Mouse (Mus musculus) lung, embryonic 16.5 days (tissue): Measurements from ENCODE around the gene Zbtb26. TPM values are rescaled to one million over a fixed set of nuclear protein-coding genes. Genes with fewer than 3 reads are reported as not detected.

ENCODE experiments used
- ATAC-seq: fragments of 200-750 bp; cut with Nextera tagmentation; 2 replicates; pipeline ENCODE4 v1.8.0; 2017; ENCODE audit warnings: low read depth, mild to moderate bottlenecking, moderate library complexity
- H3K27ac ChIP-seq: fragments of 300-500 bp; sonication (generic); 2 replicates; pipeline ENCODE4 v1.5.1; 2014; ENCODE audit warnings: mild to moderate bottlenecking, control low read depth, low read length
- H3K27me3 ChIP-seq: fragments of 300-500 bp; sonication (generic); 2 replicates; pipeline ENCODE4 v1.6.1; 2014; ENCODE audit warnings: low read depth, low read length, mixed read lengths; ENCODE audit not compliant: control insufficient read depth, insufficient read depth
- H3K36me3 ChIP-seq: fragments of 300-500 bp; sonication (generic); 2 replicates; pipeline ENCODE4 v1.6.1; 2014; ENCODE audit warnings: low read length; ENCODE audit not compliant: control insufficient read depth, insufficient read depth
- H3K4me1 ChIP-seq: fragments of 300-500 bp; sonication (generic); replicated peaks from 2 replicates; pipeline ENCODE4 v1.6.1; 2014; ENCODE audit warnings: low read length, mixed read lengths; ENCODE audit not compliant: control insufficient read depth, insufficient read depth
- H3K4me2 ChIP-seq: fragments of 300-500 bp; sonication (generic); 2 replicates; pipeline ENCODE4 v1.6.1; 2014; ENCODE audit warnings: low read depth, low read length, control low read depth
- H3K4me3 ChIP-seq: fragments of 300-500 bp; sonication (generic); 2 replicates; pipeline ENCODE4 v1.5.1; 2014; ENCODE audit warnings: mild to moderate bottlenecking, low read length, control low read depth
- H3K9ac ChIP-seq: fragments of 300-500 bp; sonication (generic); 2 replicates; pipeline ENCODE4 v1.6.1; 2014; ENCODE audit warnings: low read length, control low read depth
- H3K9me3 ChIP-seq: fragments of 300-500 bp; sonication (generic); 2 replicates; pipeline ENCODE4 v1.6.1; 2016; ENCODE audit warnings: low read length; ENCODE audit not compliant: control insufficient read depth
- WGBS: fragments of 180-500 bp; shearing (Covaris S2); extraction: QIAGEN DNeasy Blood & Tissue Kit; methylation state at CpG from one replicate; pipeline ENCODE4 v1.1.7; 2014; 5-methylcytosine and 5-hydroxymethylcytosine counted together
- polyA plus RNA-seq: library from polyadenylated mRNA; unstranded; fragments of >200 nt; fragmentation: Nextera tagmentation; extraction: Ambion mirVana; gene quantifications from 2 replicates; pipeline ENCODE4 v1.2.1, GENCODE M21; 2015

The Zbtb26 gene
- polyA plus RNA-seq: 6.9 and 7.1 TPM in 2 replicates

GRCm38 (mm10) chr2:37442611-37443591 lies at the start of gene Zbtb26, which contains the start of the genes Zbtb6 and Rabgap1:
TSS of gene Zbtb26 (minus strand) at chr2:37443135.
TSS of gene Zbtb6 (minus strand) at chr2:37443171.
TSS of gene Rabgap1 (plus strand) at chr2:37443279.
- WGBS: under 1% methylated on average over 50 of the region's 51 CpGs
- peak within 1 kb of the TSS; percentile 78 for H3K4me3 ChIP-seq
- H3K27ac ChIP-seq: peak within 1 kb of the TSS; percentile 88
- peak within 1 kb of the TSS; percentile 87 for H3K9ac ChIP-seq
- peaks cover 2% of the 10 kb centered on the region for H3K4me1 ChIP-seq
- H3K27me3 ChIP-seq: no peaks in the 10 kb centered on the region
- ATAC-seq: peak; percentile 100
- peak within 1 kb of the TSS; percentile 73 for H3K4me2 ChIP-seq
- H3K9me3 ChIP-seq: no peaks in the 10 kb centered on the region
- no peaks in the 10 kb centered on the region for H3K36me3 ChIP-seq

GRCm38 (mm10) chr2:37488956-37489355 lies 46.0 kb upstream of the Zbtb26 start:
- Histone ChIP-seq H3K9ac (no peak overlapping the region), H3K9me3 (no peaks in the 10 kb centered on the region), H3K36me3 (peaks cover 28% of the 10 kb centered on the region), H3K4me2 (no peak overlapping the region), H3K4me1 (no peaks in the 10 kb centered on the region), H3K27ac (no peak overlapping the region), H3K27me3 (no peaks in the 10 kb centered on the region), H3K4me3 (no peak overlapping the region)
- 82% methylated on average over 2 of the region's 2 CpGs for WGBS
- no peak for ATAC-seq

- Histone ChIP-seq H3K4me3 (no peak overlapping the region), H3K4me2 (no peak overlapping the region), H3K27me3 (no peaks in the 10 kb centered on the region), H3K36me3 (peaks cover 22% of the 10 kb centered on the region), H3K9ac (no peak overlapping the region), H3K9me3 (no peaks in the 10 kb centered on the region), H3K27ac (no peak overlapping the region), H3K4me1 (no peaks in the 10 kb centered on the region)
- ATAC-seq: no peak
These were observed 43.5 kb upstream of the Zbtb26 start for GRCm38 (mm10) chr2:37486408-37486807.

DNA sequence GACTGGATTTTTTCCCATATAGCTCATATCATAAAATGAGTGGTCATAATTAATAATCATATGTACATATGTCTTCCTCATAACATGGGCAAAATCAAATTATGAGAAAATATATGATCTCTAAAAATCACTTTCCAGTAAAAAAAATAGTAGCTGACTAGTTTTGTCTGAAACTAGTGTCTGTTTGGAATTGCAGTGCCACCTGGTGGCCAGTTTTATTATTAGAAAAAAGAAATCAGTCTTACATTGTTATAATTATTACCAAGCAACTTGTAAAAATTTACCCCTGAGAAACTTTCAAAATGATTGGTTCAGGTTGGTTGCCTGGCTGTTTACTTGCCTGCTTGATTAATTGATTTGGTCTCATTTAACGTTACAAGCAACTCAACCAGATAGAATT lies 42.4 kb upstream of the Zbtb26 start:
- no peak for ATAC-seq
- Histone ChIP-seq H3K4me3 (no peak overlapping the region), H3K4me1 (no peaks in the 10 kb centered on the region), H3K4me2 (no peak overlapping the region), H3K27me3 (no peaks in the 10 kb centered on the region), H3K9ac (no peak overlapping the region), H3K36me3 (peaks cover 18% of the 10 kb centered on the region), H3K27ac (no peak overlapping the region), H3K9me3 (no peaks in the 10 kb centered on the region)
- WGBS: 86% methylated on average over 1 of the region's 1 CpGs

DNA sequence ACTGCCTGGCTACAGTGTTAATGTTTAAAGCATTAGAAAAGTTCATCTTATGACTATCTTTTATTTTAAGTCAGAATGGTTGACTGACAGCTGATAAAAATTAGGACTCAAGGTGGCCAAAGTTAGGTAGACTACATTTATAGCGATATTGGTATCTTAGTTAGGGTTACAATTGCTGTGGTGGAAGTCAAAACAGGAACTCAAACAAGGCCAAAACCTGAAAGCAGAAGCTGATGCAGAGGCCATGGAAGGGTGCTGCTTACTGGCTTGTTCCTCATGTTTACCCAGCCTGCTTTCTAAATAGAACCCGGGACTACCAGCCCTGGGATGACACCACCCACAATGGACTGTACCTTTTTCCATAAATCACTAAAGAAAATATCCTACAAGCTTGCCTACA lies 41.2 kb upstream of the Zbtb26 start:
- peaks cover 13% of the 10 kb centered on the region for H3K36me3 ChIP-seq
- H3K4me1 ChIP-seq: no peaks in the 10 kb centered on the region
- no peaks in the 10 kb centered on the region for H3K27me3 ChIP-seq
- no peak for ATAC-seq
- no peaks in the 10 kb centered on the region for H3K9me3 ChIP-seq
- 83% methylated on average over 2 of the region's 2 CpGs for whole genome bisulfite sequencing
- H3K4me3 ChIP-seq: no peak overlapping the region
- no peak overlapping the region for H3K27ac ChIP-seq
- H3K4me2 ChIP-seq: no peak overlapping the region
- no peak overlapping the region for H3K9ac ChIP-seq

DNA sequence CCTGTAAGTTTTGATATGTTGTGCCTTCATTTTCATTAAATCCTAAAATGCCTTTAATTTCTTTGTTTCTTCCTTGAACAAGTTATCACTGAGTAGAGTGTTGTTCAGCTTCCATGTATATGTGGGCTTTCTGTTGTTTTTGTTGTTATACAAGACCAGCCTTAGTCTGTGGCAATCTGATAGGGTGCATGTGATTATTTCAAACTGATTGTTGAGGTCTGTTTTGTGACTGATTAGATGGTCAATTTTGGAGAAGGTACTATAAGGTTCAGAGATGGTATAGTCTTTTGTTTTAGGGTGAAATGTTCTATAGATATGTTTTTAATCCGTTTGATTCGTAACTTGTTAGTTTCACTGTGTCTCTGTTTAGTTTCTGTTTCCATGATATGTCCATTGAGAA lies 37.1 kb upstream of the Zbtb26 start:
- no peak overlapping the region for H3K9ac ChIP-seq
- H3K4me3 ChIP-seq: no peak overlapping the region
- H3K27me3 ChIP-seq: no peaks in the 10 kb centered on the region
- no peak overlapping the region for H3K4me2 ChIP-seq
- WGBS: 94% methylated on average over 2 of the region's 2 CpGs
- H3K27ac ChIP-seq: no peak overlapping the region
- no peaks in the 10 kb centered on the region for H3K9me3 ChIP-seq
- no peaks in the 10 kb centered on the region for H3K4me1 ChIP-seq
- no peak for ATAC-seq
- peaks cover 29% of the 10 kb centered on the region for H3K36me3 ChIP-seq

GRCm38 (mm10) chr2:37479559-37479958 lies 36.6 kb upstream of the Zbtb26 start:
- Histone ChIP-seq H3K36me3 (peaks cover 26% of the 10 kb centered on the region), H3K4me1 (no peaks in the 10 kb centered on the region), H3K27ac (no peak overlapping the region), H3K9me3 (no peaks in the 10 kb centered on the region), H3K27me3 (no peaks in the 10 kb centered on the region), H3K4me3 (no peak overlapping the region), H3K9ac (no peak overlapping the region), H3K4me2 (no peak overlapping the region)
- no peak for ATAC-seq

- Histone ChIP-seq H3K27ac (no peak overlapping the region), H3K9ac (no peak overlapping the region), H3K9me3 (no peaks in the 10 kb centered on the region), H3K27me3 (no peaks in the 10 kb centered on the region), H3K4me3 (no peak overlapping the region), H3K4me1 (no peaks in the 10 kb centered on the region), H3K4me2 (no peak overlapping the region), H3K36me3 (peaks cover 11% of the 10 kb centered on the region)
- WGBS: 94% methylated on average over 4 of the region's 4 CpGs
- ATAC-seq: no peak
These were observed 23.3 kb upstream of the Zbtb26 start for GRCm38 (mm10) chr2:37466266-37466665.

DNA sequence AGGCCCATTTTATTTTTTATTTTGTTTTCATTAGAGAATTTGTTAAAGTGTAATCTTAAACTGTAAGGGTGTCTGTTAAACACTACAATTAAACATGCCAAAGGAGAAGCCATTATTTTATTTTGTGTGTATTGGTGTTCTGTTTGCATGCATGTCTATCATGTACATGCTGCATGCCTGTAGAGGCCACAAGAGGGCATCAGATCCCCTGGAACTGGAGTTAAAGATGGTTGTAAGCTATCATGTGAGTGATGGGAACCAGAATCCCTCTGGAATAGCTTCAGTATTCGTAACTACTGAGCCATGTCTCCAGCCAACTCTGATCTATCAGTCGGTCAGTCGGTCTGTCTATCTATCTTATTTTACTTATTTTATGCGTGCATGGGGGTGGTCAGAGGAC lies 17.8 kb upstream of the Zbtb26 start:
- no peak overlapping the region for H3K9ac ChIP-seq
- no peaks in the 10 kb centered on the region for H3K27me3 ChIP-seq
- no peak for ATAC-seq
- H3K4me3 ChIP-seq: no peak overlapping the region
- H3K36me3 ChIP-seq: no peaks in the 10 kb centered on the region
- no peak overlapping the region for H3K27ac ChIP-seq
- 96% methylated on average over 4 of the region's 4 CpGs for WGBS
- H3K9me3 ChIP-seq: no peaks in the 10 kb centered on the region
- no peak overlapping the region for H3K4me2 ChIP-seq
- no peaks in the 10 kb centered on the region for H3K4me1 ChIP-seq
